Mouse (Mus musculus): ENCODE data around the gene Spred2.

The Spred2 gene

DNA sequence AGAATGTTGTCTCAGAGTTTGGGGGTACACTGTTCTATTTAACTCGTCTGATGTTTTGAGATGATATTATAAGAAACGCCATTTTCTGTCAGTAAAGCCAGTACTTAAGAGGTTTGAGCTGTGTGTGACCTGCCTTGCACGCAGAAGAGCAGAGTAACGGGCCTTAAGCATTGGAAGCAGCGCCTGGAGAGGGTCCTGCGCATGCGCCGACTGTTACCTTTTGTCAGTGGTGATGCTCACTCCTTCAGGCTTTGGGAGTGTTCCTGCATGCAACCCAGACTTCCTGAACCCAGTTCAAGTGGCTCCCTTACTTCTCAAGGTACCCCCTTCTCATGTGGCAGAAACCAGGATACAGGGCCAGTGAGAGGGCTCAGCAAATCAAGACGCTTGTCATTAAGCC is 59.9 kb downstream of the Spred2 start:
- DNase-seq (ENCODE audit: low spot score): no peak

DNA sequence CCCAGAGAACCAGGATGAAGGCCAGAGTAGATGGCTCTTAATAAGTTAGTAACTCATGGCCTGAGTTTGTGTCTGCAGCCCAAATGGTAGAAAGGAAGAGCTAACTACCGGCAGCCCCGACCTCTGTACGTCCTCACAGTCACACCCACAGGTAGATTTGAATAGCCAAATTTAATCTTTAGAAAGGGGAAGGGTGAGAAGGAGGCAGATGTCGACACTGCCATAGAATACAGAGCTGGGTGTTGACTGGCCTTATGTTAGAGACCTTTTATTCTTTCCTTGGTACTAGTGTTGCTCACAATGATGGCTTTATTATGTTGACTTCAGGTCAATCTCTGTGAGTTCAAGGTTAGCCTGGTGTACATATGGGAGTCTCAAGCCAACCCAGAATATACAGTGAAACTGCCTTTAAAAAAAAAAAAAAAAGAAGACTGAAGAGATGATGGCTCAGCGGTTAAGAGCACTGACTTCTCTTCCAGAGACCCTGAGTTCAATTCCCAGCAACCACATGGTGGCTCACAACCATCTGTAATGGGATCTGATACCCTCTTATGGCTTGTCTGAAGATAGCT is 61.2 kb downstream of the Spred2 start:
- no peak for DNase-seq (ENCODE audit: low spot score)

DNA sequence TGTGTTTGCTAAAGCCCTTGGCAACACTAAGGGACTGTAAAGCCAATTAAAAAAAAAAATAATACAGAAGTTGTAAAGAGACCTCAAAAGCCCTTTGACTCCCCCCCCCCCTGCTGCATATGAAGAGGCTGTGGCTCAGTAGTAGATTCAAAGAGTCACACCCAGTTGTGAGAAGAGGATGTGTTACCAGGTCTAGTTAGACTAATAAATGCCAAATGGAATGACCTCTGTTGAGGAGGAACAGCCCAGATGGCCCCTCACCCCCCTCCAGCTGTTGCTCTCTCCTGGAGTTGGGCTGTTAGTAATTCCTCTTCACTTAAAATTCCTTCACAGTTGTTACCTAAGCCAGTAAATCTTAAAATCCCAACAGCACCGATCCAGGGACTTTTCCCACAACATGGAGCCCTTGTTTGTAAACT is 62.3 kb downstream of the Spred2 start:
- no peak for DNase-seq (ENCODE audit: low spot score)

DNA sequence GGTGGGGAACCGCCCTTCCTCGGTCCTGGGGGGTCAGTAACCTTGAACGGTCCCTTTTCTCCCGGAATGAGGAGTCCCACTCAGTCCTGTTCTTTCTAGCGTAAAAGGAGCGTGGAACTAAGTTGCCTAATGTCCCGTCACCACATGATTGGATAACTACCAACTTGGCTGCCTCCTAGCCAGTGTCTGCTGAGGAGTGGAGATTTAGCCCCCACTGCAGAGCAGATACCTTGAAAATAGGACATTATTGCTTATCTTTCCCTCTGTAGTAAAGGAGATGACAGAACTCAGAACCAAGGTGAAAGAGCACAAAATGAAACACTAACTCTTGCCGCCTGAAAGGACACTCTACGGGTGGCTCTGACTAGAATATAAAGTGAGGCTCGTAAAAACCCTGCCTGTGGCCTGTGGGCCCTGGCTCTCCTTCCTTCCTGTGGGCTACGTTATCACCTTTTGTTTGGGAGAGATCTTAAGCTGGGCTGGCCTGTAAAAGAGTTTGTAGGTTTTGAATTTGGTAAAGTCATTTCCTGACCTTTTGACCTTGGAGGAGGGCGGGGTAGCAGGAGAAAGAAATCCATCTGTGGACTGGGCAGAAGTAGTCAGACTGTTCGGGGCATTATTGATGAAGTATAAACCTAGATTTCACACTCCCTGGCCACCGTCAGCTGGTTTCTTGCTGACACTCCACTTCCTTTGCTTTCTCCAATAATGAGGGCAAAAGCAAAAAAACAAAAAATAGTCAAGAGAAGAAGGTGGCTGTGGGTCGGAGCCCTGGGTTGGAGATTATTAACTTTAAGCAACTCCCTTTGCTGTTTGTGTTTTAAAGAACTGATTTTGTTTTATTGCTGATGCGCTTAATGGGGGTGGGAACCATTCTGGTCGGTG is 62.9 kb downstream of the Spred2 start:
- DNase-seq (ENCODE audit: low spot score): peak; percentile 46

DNA sequence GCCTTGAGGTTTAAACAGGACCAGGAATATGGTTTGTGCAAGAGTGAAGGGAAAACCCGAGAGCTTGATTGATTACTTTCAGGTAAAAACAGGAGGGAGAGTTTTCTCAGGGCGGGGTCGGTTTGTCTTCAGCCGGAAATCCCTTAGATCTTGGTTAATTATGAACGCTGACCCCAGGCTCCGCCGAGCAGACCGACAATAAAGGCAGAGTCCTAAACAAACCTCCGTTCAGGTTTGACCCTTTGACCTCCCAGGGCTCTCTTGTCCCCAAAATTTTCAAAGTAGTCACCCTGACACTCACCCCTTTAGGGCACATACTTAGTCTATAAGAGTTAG is 63.5 kb downstream of the Spred2 start:
- DNase-seq (ENCODE audit: low spot score): no peak

DNA sequence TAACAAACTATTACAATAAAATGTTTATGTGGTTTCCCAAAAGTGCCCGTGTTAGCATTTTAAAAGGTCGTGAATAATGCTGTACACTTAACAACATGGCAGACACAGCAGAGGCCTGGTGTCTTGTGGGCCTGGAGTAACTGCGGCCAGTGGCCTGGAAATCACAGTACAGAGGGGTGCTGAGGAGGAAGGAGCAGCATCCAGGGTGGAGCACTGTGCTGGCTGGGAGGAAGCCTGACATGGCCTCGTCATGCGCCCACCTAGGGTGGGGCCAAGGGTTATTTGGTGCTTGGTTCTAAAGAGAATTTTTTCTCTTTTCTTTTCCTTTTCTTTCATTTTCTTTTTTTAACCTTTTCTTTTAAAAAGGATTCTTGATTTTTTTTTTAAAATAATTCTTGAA is 64.0 kb downstream of the Spred2 start:
- no peak for DNase-seq (ENCODE audit: low spot score)

DNA sequence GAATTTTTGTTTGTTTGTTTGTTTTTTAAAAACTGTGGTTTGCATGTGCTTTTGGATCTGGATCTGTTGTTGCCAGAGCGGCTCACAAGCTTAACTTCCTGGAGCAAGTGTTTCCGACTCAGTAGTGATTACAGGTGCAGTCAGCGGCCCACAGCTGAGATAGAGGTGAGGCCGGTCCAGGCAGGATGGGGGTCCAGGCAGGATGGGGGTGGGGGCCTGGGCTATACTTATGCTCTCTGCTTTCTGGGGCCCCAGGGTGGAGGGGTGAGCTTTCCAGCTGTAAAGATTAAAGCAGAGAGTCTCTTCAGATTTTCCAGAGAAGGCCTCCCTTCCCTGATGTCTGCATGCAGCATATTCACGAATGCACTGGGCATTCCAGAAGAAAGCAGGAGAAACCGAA is 64.5 kb downstream of the Spred2 start:
- DNase-seq (ENCODE audit: low spot score): no peak

DNA sequence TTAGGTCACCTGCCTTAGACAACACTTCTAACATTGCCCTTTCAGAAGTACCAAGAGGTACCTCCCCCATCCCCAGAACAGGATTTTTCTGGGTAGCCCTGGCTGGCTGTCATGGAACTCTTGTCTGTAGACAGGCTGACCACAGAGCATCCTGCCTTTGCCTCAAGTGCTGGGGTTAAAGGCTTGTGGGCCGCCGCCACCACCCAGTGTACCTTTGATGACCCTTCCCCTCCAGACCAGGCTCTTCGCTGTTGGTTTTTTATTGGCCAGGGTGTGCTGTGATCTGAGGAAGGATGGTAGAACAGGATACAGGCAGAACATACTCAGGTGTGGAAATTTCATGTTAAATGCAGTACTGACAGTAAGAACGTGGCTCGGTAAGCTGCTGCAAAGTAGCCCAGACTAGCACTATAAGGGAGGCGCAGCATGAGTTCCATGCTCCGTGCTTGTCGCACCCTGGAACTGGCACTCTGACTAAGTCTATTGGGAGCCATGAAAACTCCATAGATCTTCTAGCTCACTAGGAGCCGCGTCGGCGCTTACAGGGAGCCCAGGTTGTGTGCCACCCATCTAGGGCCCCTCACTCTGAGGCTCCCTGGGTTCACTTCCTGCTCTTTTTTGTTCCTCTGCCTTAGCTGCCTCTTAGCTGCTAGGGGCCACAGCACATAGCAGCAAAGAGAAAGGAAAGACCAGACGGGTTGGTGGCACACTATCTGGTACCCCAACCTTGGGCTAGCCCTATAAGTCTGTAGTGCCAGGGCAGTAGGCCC is 65.2 kb downstream of the Spred2 start:
- no peak for DNase-seq (ENCODE audit: low spot score)

DNA sequence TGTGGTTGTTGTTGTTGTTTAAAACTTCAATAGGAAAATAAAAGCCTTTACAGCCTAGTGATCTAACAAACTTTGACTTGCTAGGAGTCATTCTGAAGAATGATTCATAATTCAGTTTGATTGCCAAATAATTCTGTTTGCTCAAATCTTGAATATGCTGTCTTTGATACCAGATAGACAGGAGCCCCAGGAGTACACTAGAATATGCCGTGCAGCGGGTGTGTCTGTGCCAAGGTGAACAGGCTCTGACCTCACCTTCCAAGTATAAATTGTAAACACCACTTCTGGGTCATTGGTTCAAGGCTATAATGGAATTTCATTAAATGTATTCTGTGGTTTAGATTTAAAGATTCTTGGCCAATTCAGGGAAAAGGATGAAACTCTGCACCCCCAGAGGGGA is 66.6 kb downstream of the Spred2 start:
- DNase-seq (ENCODE audit: low spot score): no peak

DNA sequence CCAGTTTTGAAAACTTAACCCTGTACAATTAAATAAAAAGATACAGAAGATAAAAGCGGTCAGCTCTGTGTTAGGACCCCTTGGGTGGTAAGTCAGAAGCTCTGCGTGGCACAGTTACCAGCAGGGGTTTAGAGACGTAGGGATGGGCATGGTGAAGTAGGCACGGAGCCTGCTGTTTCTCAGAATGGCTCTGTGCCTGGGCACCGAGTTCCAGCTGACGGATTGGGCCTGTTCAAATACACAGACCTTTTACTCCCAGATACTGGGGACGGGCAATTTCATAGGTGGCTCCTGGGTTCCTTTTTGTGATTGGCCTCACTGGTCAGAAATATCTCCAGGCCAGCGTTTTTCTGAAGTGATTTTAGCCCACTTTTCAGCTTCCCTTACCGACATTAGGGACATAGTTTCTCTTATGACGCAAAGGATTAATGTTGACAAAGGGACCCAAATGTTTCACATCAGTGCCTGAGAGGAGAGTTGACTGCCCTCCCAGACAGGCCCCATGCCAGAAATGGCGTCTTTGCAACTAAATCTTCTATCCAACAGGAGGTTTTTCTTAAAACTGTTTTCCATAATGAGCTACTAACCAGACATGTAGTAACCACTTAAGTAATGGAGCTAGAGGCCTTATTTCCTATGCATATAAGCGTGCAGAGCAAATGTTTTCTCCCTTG is 67.3 kb downstream of the Spred2 start:
- DNase-seq (ENCODE audit: low spot score): peak; percentile 10

DNA sequence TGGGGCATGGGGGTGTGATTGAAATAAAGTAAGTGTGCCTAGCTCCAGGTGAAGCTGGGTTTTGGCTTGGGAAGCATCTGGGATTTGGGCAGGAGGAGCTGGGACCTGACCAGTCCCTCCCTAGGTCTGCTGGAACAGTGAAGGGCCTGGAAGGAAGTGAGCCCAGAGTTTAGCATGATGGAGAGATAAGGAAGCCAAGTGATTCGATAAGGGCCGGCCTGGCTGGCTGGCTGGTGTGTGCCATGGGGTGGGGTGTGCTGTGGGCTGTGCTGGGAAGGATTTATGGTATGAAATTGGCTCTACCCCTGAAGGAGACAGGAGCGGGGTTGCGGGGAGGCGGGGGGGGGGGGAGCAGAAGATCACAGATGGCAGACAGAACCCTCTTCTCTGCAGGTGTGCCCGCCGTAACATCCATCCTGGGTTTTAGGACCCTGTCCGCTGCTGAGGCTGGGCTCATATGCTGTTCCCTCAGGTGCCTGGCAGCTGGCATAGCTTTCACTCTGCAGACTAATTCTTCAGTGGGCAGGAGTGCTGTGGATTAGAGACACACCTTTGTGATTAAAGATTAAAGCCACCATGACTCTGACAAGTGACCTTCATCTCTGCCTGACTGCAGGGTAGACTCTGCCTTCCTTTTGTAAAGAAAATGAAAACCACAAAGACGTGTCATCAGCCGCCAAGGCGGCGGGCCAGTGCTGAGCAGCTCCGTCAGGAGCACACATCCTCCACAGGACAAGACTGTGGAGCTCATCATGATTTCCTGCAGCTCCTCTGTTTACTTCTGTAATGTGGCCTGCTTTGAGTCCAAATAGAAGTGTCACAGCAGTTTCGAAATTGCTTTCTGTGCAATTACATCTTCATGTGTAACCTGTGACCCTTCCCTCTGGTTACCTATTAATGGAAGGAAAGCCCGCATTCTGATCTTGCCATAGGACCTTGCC is 68.4 kb downstream of the Spred2 start:
- no peak for DNase-seq (ENCODE audit: low spot score)

DNA sequence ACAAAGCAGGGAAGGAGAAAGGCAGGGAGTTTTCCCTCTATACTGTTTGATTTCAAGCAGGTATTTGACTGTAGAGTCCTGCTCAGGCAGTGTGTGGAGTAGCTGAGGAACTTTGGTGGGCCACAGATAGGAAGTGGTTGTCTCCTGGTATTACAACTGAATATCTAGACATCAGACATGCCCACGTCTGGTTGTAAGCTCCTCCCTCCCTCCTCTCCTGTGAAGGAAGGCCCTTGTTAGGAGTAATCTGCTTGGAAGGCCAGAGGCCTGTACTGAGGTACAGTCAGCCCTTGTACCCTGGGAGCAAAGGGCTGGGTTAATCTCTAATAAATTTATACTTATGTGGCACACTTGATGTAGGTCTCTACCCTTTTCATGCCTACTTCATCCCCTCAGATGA is 69.6 kb downstream of the Spred2 start:
- no peak for DNase-seq (ENCODE audit: low spot score)

DNA sequence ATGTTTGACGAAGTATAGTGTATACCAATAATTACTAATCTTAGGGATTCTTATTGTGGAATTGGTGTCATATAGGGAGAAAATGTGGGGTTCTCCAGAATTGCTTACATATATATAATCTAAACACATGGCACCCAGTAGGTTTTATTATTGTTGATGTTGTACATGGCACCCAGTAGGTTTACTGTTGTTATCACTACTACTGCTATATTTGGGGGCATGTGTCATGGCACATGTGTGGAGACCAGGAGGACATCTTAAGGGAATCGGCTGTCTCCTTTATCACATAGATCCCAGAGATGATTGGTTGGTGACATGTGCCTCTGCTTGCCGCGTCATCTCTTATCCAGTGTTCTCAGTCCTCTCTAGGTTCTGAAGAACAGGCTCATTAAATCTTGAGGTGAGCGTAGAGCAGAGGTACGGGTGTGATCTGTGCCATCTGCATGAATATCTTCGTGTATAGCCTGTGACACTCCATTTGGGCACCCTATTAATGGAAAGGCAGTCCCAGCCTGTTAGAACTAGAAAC is 70.2 kb downstream of the Spred2 start:
- DNase-seq (ENCODE audit: low spot score): no peak

DNA sequence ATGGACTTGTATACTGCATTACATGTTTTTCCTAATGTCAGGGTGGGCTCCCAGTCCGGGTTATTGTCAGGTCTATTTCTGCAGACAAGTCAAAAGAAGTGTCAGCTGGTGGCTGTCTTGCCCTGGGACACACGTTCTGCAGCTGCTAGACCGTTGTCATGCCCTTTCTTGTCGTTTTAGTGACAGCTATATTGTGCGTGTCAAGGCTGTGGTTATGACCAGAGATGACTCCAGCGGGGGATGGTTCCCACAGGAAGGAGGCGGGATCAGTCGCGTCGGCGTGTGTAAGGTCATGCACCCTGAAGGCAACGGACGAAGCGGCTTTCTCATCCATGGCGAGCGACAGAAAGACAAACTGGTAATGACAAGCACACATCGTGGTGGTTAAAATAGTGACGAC is 73.8 kb downstream of the Spred2 start:
- no peak for DNase-seq (ENCODE audit: low spot score)

DNA sequence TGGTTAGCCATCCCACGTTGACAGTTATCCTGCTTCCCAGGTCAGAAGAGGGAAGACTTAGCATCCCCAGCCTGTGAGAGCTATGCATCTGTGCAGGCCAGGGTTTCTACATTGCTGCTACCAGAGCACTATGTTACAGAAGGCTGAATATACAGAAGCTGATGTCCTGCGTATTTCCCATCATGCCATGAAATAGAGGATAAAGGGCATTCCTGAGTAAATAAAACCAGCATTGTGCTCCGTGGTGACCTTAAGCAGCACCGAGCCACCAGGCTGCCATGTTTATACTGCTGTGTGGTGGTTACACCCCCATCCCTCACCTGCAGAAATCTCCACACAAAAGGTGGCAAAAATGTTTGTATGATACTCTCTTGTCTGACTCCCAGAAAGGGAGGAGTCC is 78.7 kb downstream of the Spred2 start:
- no peak for DNase-seq (ENCODE audit: low spot score)

DNA sequence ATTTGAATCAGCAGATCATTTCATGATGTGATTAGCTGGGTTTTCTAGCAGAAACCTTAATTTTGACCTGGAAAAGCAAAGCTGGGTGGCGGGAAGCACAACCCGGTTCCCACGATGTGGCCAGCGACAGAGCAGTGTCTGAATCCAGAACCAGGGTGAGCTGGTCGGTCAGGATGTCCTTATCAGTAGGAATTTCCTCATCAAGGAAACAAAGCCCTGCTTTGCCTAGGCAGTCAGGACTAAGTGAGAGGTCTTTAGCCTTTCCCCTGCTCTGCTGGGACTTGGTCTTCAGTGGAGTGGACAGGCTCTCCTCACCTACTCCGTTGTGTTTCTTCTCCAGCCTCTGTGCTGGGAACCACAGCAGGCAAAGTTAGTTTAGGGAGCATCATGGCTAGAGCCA is 83.5 kb downstream of the Spred2 start:
- DNase-seq (ENCODE audit: low spot score): no peak

DNA sequence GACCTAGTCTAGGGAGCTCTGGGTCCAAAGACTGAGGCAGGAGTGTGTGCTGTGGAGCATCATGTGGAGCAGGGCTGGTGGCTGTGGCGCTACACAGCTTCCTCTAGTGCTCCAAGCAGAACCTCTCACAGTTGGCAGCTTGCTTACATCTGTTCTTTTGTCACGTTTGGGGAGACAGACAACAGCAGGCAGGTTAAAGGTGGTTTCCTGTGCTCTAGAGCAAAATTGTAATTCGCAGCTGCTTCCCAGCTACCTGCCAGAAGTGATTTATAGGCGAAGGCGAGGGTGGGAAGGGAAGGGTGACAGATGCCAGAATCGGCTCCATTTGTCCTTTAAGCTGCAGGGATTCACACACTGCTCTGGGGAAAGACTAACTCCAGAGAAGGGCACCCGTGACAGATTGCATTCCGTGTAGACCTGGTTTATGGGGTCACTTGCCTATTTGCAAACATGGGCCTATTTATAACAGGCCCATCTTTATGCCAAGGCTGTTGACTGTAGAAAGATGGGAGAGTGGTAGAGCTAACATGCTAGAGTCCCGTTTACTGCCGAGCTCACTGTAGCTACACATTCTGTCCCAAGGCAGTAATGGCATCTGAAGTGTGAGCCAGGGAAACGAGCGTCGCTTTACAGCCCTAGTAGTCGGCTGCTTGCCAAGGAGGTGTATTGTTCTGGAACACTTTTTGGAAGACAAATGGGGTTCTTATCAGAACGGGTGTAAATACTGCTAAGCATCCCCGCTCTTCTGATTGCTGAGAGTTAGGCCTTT is 87.2 kb downstream of the Spred2 start:
- DNase-seq (ENCODE audit: low spot score): no peak

DNA sequence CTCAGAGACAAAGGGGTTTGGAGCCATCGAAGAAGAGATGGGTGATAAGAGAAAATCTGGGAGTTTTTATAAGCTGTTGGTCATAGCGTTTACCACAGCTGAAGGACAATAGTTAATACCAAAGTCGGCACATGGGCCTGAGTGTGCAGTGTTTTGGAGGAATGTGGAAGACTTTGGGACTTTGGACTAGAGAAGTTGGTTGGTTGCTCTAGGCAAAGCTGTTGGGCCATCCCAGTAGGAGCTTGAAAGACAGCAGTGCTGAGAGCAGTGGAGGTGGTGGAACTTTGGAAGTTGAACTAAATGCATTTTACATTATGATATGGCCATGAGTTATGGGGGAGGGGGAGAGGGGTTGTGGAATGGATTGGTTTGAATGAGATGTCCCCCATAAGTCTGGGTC is 89.2 kb downstream of the Spred2 start:
- DNase-seq (ENCODE audit: low spot score): no peak

DNA sequence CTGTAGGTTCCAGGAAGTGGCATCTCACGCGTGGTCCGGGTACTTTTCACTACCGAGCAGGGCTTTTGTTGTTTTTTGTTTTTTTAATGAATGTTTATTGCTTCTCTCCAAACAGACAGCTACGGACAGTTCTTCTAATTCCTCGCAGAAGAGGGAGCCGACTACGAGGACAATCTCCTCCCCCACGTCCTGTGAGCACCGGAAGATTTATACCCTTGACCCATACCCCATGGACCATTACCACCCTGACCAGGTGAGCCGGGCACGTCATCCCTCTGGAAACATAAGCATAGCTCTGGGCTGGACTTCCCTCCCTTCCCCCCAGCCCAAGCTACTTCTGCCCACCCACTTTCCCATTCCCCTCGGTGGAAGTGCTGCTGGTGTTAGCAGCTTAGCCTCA is 93.8 kb downstream of the Spred2 start:
- no peak for DNase-seq (ENCODE audit: low spot score)

DNA sequence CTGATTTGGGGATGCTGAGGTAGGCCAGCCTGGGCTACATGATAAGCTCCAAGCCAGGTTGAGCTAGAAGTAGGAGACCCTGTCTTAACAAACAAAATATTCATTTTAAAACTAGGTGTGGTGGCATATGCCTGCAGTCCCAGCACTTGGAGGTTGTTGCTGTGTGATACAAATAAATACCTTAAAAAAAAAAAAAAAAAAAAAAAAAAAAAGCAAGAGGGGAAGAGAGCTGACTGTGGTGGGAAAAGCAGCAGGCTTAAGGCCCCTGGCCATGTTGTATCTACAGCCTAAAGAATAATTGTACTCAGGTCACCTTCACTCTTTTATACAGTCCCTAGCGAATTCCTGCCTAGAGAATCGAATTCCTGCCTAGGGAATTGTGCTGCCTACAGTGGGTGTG is 94.7 kb downstream of the Spred2 start:
- no peak for DNase-seq (ENCODE audit: low spot score)

DNA sequence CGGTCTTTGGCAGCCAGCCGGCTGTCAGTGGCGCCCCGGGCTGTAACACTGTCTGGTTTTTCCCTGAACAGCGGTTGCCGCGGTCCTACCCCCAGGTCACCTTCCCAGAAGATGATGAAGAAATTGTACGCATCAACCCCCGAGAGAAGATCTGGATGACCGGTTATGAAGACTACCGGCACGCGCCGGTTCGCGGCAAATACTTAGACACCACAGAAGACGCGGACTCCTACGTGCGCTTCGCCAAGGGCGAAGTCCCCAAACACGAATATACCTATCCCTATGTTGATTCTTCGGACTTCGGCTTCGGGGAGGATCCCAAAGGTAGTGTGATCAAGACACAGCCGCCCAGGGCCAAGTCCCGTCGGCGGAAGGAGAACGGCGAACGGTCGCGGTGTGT is 96.5 kb downstream of the Spred2 start:
- no peak for DNase-seq (ENCODE audit: low spot score)

All from adipocyte (in vitro differentiated cells).